Mouse (Mus musculus) ovary, adult 18-20 months (tissue): ENCODE results near the gene Arhgap23.
A peak's percentile ranks its signal among the peaks of the same experiment; 100 is the strongest.

Experiments used
- DNase-seq: peaks from one replicate; pipeline ENCODE4 v3.0.0; 2022; ENCODE audit warnings: low spot score, mixed read lengths

Gene Arhgap23

DNA sequence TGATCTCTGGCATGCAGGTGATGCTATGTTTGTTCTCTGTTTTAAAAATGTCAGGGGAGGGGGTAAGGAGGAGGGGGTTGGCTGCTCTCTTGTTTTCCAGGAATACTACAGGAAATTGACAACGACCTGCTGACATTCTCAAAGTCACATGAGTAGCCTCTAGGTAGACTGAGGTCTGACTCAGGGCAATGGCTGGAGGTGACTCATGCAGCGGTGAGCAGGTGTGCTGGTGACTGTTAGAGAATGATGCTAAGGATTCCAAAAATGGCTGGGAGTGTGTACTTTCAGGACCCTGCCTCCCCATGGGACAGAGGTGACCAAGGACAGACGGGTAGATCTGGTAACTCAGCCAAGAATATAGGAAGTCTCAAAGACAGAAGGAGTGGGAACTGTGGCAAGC lies 92.9 kb downstream of the Arhgap23 start:
- DNase-seq = no peak

DNA sequence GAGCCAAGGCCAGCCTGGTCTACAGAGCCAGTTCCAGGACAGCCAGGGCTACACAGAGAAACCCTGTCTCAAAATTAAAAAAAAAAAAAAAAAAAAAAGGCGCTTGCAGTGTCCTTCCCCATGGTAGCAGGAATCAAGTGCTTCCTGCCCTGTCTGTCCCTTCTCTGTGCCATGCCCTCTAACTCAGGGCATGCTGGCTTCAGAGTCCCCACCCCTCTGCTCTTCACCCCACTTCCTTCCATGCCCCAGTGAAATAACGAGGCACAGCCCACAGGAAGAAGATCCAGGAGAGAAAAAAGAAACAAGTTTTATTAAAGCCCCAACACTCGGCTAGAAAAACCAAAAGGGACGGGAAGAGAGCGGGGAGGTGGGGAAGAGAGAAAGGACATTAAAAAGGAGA lies 93.7 kb downstream of the Arhgap23 start:
- DNase-seq = no peak

- DNase-seq = no peak
Measured at GRCm38 (mm10) chr11:97509715-97510485, 94.6 kb downstream of the Arhgap23 start.

GRCm38 (mm10) chr11:97510966-97511660 lies 95.8 kb downstream of the Arhgap23 start:
- DNase-seq = no peak

GRCm38 (mm10) chr11:97511661-97512369 lies 96.5 kb downstream of the Arhgap23 start:
- DNase-seq = no peak

DNA sequence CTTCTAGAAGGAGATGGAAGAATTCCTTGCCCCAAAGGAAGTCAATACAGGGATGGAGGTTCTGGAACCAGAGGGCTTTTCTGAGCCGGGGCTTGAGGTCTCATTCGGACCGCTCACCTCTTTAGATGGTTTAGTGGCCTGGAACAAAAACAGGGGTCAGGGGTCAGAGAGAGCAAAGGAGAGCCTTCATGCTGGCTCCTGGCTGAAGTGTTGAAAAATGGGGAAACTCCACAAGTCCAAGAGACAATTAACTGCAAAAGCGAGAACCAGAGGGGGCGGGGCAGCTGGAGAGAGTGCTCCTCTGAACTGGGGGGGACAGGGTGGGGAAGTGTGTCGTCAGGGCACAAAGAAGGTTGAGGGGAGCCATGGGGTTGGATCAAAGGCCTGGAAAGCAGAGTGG lies 97.2 kb downstream of the Arhgap23 start:
- DNase-seq = no peak

DNA sequence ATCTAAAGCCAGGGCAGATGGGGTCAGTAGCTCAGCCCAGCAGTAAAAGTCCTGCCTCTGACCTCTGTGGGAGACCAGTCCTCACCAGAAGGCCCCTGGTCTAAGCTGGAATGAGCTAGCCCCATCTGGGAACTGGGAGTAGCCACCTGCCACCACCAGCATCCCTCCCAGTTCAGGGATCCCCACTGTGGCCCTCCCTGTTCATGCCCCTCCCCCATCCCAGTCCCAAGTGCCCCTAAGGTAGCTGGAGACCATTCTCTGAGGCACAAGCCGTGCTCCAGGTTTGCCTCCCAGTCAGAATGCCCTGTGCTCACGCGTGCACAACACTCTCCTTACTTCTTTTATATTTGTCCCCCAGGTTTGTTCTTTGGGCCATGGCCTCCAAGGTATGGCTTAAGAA lies 97.7 kb downstream of the Arhgap23 start:
- no peak for DNase-seq

- no peak for DNase-seq
Measured at GRCm38 (mm10) chr11:97520541-97520940, 105.2 kb downstream of the Arhgap23 start.

GRCm38 (mm10) chr11:97521741-97522474 lies 106.6 kb downstream of the Arhgap23 start:
- DNase-seq = peak; percentile 59

- no peak for DNase-seq
Measured at GRCm38 (mm10) chr11:97523107-97523506, 107.8 kb downstream of the Arhgap23 start.

DNA sequence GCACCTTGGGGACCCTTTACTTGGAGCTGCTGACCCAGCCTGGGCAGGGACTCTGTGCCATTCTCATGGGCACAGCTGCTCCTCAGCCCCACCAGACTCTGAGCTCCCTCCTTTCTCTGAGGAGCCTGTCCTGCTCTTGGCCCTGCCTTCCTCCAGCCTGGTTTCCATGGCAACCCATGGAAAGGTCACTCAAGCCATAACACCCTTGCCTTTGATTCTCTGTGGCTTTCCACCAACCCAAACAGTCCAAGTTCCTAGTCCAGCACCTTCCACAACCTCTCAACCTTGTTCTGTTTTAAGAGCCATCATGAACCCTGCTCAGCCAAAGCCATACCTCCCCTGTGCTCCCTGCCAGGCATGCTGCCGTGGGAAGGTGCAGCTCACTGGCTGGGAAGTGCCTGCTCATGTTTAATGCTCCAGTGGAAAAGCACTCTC lies 108.5 kb downstream of the Arhgap23 start:
- peak; percentile 85 for DNase-seq

DNA sequence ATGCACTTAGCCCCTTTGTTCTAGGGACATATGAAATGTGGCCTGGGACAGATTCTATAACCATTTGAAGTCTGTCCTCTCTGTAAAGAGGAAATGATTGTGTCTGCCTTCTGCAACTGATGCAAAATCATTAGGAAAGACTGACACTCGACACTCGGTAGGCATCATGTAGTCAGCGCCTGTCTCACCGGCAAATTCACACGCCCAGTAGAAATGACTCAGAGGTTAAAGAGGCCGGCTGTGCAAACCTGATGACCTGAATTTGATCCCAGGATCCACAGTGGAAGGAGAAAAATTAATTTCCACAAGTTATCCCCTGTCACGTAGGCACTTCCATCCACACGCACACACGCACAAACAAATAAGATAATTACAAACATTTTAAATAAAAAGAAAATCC lies 109.0 kb downstream of the Arhgap23 start:
- no peak for DNase-seq

DNA sequence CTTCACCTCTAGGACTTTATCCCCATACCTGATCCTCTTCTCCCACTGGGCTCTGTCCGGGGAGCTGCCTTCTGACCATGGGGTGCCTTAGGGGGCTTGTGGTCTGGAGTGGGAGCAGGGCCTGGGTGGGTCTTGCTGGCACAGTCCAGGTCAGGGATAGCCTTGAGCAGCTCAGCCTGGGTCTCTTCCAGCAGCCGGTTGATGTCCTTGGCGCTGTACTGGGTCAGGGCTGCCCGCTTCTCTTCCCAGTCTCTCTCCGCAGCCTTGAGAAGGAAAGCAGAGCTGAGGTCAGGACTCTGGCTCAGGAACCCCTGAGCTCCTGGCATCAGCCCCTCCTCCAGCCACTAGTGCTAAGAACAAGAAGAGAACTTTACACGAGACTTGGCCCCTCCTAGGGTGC lies 110.0 kb downstream of the Arhgap23 start:
- DNase-seq = peak; percentile 85

DNA sequence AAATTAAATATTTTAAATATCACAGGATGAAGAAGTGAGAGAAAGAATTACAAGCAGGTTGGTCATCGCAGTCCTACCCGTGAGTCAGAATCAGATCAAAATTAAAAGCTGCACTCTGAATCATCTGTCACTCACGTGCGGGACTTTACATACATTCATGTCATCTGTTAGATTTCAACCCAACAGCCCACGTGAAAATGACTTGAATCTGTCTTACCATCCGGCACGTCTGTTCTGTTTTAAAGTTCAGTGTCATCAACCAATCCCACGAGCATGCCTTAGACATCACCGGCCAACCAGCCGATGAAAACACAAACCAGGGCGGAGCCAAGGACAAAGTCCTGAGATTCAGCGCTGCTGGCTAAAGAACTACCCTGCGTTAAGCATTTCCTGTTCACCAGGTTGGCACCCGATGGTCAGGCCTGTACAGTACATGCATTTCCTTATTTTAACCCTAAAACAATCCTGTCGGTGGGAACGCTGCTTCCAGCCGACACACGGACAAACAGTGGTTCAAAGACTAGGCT lies 113.0 kb downstream of the Arhgap23 start:
- DNase-seq = no peak

DNA sequence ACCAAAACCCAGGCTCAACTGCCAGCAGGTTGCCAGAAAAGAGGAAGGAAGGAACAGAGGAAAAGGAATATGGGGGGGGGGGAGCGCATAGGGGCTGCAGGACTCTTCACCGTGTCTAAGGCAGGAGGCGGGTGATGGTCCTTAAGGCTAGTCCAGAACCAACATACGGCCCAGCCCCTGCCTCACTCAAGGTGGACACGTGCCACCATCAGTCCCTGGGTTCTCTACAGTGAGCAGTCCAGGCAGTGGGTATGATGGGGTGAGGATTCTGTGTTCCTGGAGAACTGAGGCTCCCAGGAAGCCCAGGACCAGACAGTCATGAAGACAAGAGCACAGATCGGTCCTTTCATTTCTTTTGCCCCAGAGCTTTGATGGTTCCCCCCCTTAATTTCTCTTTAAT lies 114.7 kb downstream of the Arhgap23 start:
- no peak for DNase-seq

GRCm38 (mm10) chr11:97530961-97531360 lies 115.6 kb downstream of the Arhgap23 start:
- DNase-seq = no peak

DNA sequence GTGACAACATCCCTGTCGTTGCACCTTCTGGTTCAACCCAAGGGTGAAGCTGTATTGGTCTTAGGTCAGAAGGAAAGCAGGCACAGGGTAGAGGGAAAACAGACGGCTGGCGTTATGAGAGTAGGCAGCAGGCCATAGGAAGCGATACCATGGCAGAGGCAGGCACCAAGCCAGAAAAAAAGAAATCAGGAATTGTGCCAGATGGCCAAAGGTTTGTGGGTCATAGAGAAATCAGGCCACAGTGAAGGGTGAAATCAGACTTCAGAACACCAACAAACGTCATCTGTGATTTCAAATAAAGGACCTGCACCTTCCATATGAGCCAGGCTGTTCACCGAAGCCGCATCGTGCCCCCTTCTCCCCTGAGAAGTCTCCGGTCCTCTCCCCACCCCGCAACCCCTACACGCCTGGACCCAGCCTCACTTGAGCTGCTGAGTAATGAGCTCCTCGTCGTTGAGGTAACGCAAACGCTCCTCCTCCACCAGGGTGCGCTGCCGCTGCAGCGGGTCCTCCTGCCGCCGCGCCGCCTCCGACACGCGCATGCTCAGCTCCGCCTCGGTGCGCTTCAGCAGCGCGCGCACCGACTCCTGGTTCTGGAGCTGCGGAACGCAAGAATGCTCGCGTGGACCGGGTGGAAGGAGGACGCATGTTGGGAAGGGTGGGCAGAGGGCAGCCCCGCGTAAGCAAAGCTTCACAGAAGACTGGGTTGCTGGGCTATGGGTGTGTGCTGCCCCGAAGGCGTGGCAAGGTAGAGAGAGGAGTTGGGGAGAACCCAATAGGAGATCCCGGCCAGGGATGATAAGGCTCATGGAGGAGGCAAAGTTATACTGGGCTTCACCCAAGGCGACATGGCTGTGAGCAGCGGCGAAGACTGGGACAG lies 116.3 kb downstream of the Arhgap23 start:
- peak; percentile 81 for DNase-seq

DNA sequence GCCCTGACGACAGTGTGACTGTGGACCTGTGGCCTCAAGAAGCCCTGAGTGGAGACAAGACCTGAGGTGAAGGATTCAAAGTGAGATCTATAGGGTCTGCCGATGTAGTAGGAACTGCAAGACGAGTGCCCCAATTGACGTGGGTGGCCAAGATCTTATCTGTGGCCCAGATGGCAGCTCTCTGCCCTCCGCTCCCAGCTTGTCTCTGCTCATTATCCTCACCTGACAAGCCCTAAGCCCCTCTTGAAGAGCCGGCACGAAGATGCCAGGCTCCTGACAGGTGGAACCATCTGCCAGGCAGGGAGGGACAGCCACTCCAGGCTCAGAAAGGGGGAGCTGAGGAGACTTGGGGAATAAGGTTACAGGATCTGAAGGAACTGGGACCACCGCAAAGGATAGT lies 117.0 kb downstream of the Arhgap23 start:
- no peak for DNase-seq

- DNase-seq = no peak
Measured at GRCm38 (mm10) chr11:97532950-97533582, 117.7 kb downstream of the Arhgap23 start.

GRCm38 (mm10) chr11:97533653-97534052 lies 118.3 kb downstream of the Arhgap23 start:
- no peak for DNase-seq
